Mouse (Mus musculus): Measurements from ENCODE around the gene Hist1h1e. TPM values are rescaled to one million over a fixed set of nuclear protein-coding genes. Genes with fewer than 3 reads are reported as not detected.

Gene Hist1h1e
- polyA plus RNA-seq (2021; fragmentation: Nextera tagmentation) = 9.9 and 12.4 TPM in 2 replicates
- long read RNA-seq, experiment 1, transcript Hist1h1e-201 (1 exons, 1,930 nt) = major isoform, 6 of 6 reads
- long read RNA-seq, experiment 1, partial matches to known transcripts = 0 of 6 reads
- long read RNA-seq, experiment 1, other reads (novel, unspliced or antisense) = 0 of 6 reads
- long read RNA-seq, experiment 2 = 0 reads

DNA sequence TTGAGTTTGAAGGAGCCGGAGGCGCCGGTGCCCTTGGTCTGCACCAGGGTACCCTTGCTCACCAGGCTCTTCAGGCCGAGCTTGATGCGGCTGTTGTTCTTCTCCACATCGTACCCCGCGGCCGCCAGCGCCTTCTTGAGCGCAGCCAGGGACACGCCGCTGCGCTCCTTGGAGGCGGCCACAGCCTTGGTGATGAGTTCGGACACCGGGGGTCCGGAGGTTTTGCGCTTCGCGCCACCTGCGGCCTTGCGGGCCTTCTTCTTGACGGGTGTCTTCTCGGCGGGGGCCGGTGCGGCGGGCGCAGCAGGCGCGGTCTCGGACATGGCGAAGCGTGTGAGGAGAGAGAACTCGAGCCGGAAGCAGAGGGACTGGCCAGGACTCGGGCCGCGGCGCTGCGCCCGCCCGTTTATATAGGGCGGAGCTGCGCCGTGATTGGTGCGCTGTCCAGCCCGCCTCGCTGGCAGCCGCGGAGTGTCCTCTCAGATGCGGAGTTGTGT lies at the start of gene Hist1h1e:
Gene Hist1h1e (minus strand): TSS at position 384 of the 497 bp plus-strand sequence.

DNA sequence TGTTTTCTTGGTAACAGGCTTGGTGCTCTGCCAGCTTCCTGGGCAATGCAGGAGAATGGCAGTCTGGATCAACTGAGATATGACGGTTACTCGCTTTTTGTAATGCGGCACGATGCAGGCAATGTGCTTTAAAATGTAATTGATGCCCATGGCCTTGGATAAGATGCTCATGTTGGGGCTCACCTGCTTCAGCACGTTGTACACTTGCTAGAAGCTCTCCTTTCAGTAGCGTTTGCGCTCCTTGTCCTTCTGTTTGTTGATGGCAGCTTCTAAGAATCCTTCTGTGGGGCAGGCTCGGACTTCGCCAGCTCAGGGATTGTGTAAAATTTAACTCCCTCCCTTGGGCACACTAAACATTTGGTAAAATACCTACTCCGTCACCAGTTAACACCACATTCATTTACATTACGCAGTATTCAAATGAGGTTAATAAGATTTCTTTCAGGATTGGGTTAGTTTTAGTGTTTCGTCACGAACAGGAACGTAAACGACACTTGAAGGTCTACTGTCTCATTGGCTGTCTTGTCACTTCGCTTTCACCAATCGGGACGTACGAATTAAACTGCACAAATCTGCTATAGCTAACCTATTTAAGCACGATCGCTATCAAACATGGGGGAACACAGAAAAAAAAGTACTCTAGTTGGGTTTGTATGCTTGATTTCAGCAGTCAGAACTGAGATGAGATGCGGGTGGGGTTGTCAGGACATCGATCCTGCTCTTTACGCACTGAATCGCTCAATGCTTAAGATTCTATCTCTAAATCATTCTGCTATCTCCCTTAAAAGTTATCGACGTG lies 1.4 kb downstream of the Hist1h1e start, which contains the start of gene Hist1h2be:
Gene Hist1h2be (minus strand): TSS at position 392 of the 799 bp plus-strand sequence.

DNA sequence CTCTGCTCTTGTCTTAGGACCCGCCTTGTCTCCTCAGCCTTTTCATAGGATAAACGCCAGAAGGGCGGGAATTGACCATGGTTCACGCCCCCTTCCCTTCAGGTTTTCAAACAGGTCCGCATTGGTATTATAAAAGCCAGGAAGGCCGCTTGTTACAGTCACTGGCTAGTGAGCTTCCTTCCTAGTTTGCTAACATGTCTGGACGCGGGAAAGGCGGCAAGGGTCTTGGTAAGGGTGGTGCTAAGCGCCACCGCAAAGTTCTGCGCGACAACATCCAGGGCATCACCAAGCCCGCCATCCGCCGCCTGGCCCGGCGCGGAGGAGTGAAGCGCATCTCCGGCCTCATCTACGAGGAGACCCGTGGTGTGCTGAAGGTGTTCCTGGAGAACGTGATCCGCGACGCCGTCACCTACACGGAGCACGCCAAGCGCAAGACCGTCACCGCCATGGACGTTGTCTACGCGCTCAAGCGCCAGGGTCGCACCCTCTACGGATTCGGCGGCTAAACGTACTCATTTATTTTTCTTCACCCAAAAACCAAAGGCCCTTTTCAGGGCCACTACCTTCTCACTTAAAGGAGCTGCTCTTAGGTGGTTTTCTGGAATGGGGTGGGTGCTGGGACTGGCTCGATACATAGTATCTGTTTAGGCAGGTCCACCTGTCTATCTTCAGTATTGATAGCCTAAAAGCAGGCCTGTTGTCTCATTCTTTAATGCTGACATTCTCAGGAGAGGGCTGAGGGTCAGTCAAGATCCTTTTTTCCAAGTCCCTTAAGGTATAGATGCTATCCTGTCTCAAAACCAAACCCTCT lies 40.7 kb downstream of the Hist1h1e start, which contains the start of gene Hist1h4d:
Gene Hist1h4d (plus strand): TSS at position 191 of the 811 bp plus-strand sequence.

DNA sequence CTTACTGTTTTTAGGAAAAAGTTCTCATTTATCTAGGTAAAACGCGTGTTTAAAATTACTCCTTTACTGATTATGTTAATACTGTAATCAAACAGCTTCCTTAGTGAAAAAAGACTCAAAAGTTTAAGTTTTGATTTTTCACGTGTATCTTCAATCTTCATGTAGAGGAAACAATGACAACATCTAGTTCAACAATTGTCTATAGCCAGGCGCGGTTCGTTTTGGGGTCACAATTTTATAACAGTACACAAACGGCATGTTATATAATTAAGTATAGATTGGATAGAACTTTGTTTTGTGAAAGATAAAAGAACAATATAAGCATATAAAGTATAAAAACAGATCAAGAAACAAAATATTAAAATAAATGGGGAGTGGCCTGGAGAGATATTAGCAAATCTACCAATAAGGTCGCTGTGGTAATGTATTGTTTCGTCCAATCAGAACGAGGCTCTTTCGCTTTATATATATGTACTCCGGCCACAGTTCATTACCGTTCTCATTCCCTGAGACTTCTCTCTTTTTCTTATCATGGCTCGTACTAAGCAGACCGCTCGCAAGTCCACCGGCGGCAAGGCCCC lies 47.0 kb downstream of the Hist1h1e start, which contains the start of gene Hist1h3d:
Gene Hist1h3d (plus strand): TSS at position 493 of the 581 bp plus-strand sequence.

DNA sequence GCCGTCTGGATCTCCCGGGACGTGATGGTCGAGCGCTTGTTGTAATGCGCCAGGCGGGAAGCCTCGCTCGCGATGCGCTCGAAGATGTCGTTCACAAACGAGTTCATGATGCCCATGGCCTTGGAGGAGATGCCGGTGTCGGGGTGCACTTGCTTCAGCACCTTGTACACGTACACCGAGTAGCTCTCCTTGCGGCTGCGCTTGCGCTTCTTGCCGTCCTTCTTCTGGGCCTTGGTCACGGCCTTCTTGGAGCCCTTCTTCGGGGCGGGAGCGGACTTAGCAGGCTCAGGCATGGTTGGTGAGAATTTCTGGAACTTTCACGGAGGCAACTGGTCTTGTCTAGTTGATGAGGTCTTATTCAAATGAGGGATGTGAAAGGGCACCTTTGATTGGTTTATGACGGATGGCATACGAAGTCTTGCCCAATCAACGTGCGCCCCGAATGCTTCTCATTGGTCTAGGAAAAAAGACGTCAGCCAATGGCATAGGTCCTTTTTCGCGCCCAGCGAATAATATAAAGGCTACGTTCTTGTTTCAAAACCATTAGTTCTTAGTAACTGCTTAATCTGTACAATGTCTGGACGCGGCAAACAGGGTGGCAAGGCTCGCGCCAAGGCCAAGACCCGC lies 48.3 kb downstream of the Hist1h1e start, which contains the start of the genes Hist1h2bf and Hist1h2ad:
Gene Hist1h2bf (minus strand): TSS at position 299 of the 627 bp plus-strand sequence.
Gene Hist1h2ad (plus strand): TSS at position 484 of the 627 bp plus-strand sequence.

DNA sequence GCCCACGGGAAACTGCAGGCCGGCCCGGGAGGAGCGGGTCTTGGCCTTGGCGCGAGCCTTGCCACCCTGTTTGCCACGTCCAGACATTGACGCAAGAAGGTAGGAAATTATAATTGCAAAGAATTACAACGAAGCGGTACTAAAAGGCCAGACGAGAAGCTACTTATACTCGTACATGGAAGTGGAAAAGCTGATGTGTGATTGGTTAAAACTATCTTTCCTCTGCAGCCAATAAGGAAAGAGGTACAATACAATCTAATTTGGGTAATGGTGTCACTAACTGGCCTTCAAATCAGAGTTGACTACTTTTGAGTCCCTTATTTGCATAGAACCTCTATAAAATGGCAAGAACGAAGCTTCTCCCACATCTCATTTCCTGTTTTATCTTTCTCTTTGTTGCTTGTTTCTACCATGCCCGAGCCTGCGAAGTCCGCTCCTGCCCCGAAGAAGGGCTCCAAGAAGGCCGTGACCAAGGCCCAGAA lies 51.3 kb downstream of the Hist1h1e start, which contains the start of the genes Hist1h2ae and Hist1h2bg:
Gene Hist1h2ae (minus strand): TSS at position 199 of the 482 bp plus-strand sequence.
Gene Hist1h2bg (plus strand): TSS at position 375 of the 482 bp plus-strand sequence.

Small RNAs within 50 kb of the gene (microRNA-seq; reads per million reads assigned to microRNA genes)
- gene Gm44359 (not detected), gene Gm44394 (not detected)

Other genes with a start within 250 kb of the Hist1h1e start
- 7.2 and 7.9 TPM in 2 replicates for gene Abt1, start 198.7 kb downstream of the Hist1h1e start, polyA plus RNA-seq (2021; fragmentation: Nextera tagmentation)
- not detected in 2 replicates for gene Btn1a1, start 156.7 kb downstream of the Hist1h1e start, polyA plus RNA-seq (2021; fragmentation: Nextera tagmentation)
- gene Btn2a2, start 133.7 kb downstream of the Hist1h1e start, polyA plus RNA-seq (2021; fragmentation: Nextera tagmentation) = 0.26 and 0.46 TPM in 2 replicates
- gene Hist1h4h, start 91.5 kb downstream of the Hist1h1e start, polyA plus RNA-seq (2021; fragmentation: Nextera tagmentation) = 62.0 and 135 TPM in 2 replicates
- not detected in 2 replicates for gene Hist1h2af, start 88.7 kb downstream of the Hist1h1e start, polyA plus RNA-seq (2021; fragmentation: Nextera tagmentation)
- gene Hist1h3g, start 87.1 kb downstream of the Hist1h1e start, polyA plus RNA-seq (2021; fragmentation: Nextera tagmentation) = 1.3 TPM in 1 of 2 replicates, not detected in the other
- 0.20 and 0.25 TPM in 2 replicates for gene Hist1h2bh, start 79.2 kb downstream of the Hist1h1e start, polyA plus RNA-seq (2021; fragmentation: Nextera tagmentation)
- gene Hist1h3f, start 78.5 kb downstream of the Hist1h1e start, polyA plus RNA-seq (2021; fragmentation: Nextera tagmentation) = 0.14 TPM in 1 of 2 replicates, not detected in the other
- not detected in 2 replicates for gene Hist1h4f, start 70.9 kb downstream of the Hist1h1e start, polyA plus RNA-seq (2021; fragmentation: Nextera tagmentation)
- gene Hist1h1d, start 69.3 kb downstream of the Hist1h1e start, polyA plus RNA-seq (2021; fragmentation: Nextera tagmentation) = 0.03 and 0.10 TPM in 2 replicates
- gene Hist1h3e, start 60.2 kb downstream of the Hist1h1e start, polyA plus RNA-seq (2021; fragmentation: Nextera tagmentation) = 1.1 and 1.8 TPM in 2 replicates
- gene Hist1h2ae, start 51.3 kb downstream of the Hist1h1e start, polyA plus RNA-seq (2021; fragmentation: Nextera tagmentation) = 8.0 and 8.1 TPM in 2 replicates
- 3.4 and 4.7 TPM in 2 replicates for gene Hist1h2bg, start 51.2 kb downstream of the Hist1h1e start, polyA plus RNA-seq (2021; fragmentation: Nextera tagmentation)
- 1.1 TPM in 1 of 2 replicates, not detected in the other for gene Hist1h2bf, start 48.4 kb downstream of the Hist1h1e start, polyA plus RNA-seq (2021; fragmentation: Nextera tagmentation)
- not detected in 2 replicates for gene Hist1h2ad, start 48.2 kb downstream of the Hist1h1e start, polyA plus RNA-seq (2021; fragmentation: Nextera tagmentation)
- gene Hist1h3d, start 46.8 kb downstream of the Hist1h1e start, polyA plus RNA-seq (2021; fragmentation: Nextera tagmentation) = 0.60 and 0.88 TPM in 2 replicates
- gene Hist1h4d, start 41.0 kb downstream of the Hist1h1e start, polyA plus RNA-seq (2021; fragmentation: Nextera tagmentation) = 7.7 and 14.9 TPM in 2 replicates
- 4.3 and 6.3 TPM in 2 replicates for gene Hist1h2be, start 1.4 kb downstream of the Hist1h1e start, polyA plus RNA-seq (2021; fragmentation: Nextera tagmentation)
- gene Hist1h2ac, start 61.4 kb upstream of the Hist1h1e start, polyA plus RNA-seq (2021; fragmentation: Nextera tagmentation) = 2.2 and 4.2 TPM in 2 replicates
- 125 and 195 TPM in 2 replicates for gene Hist1h2bc, start 61.6 kb upstream of the Hist1h1e start, polyA plus RNA-seq (2021; fragmentation: Nextera tagmentation)
- gene Hist1h1t, start 73.3 kb upstream of the Hist1h1e start, polyA plus RNA-seq (2021; fragmentation: Nextera tagmentation) = not detected in 2 replicates
- gene Hist1h4c, start 75.9 kb upstream of the Hist1h1e start, polyA plus RNA-seq (2021; fragmentation: Nextera tagmentation) = 3.0 and 6.5 TPM in 2 replicates
- 6.8 and 7.3 TPM in 2 replicates for gene Hfe, start 88.3 kb upstream of the Hist1h1e start, polyA plus RNA-seq (2021; fragmentation: Nextera tagmentation)
- 8.2 and 11.8 TPM in 2 replicates for gene Hist1h1c, start 116.2 kb upstream of the Hist1h1e start, polyA plus RNA-seq (2021; fragmentation: Nextera tagmentation)
- gene Hist1h3c, start 123.0 kb upstream of the Hist1h1e start, polyA plus RNA-seq (2021; fragmentation: Nextera tagmentation) = 0.43 and 0.45 TPM in 2 replicates
- 0.92 TPM in 1 of 2 replicates, not detected in the other for gene Hist1h2bb, start 124.2 kb upstream of the Hist1h1e start, polyA plus RNA-seq (2021; fragmentation: Nextera tagmentation)
- 3.4 and 5.1 TPM in 2 replicates for gene Hist1h2ab, start 128.6 kb upstream of the Hist1h1e start, polyA plus RNA-seq (2021; fragmentation: Nextera tagmentation)
- gene Hist1h3b, start 129.7 kb upstream of the Hist1h1e start, polyA plus RNA-seq (2021; fragmentation: Nextera tagmentation) = 0.31 TPM in 1 of 2 replicates, not detected in the other
- not detected in 2 replicates for gene Hist1h4b, start 134.5 kb upstream of the Hist1h1e start, polyA plus RNA-seq (2021; fragmentation: Nextera tagmentation)
- 0.34 TPM in 1 of 2 replicates, not detected in the other for gene Hist1h4a, start 138.7 kb upstream of the Hist1h1e start, polyA plus RNA-seq (2021; fragmentation: Nextera tagmentation)
- gene Hist1h3a, start 139.8 kb upstream of the Hist1h1e start, polyA plus RNA-seq (2021; fragmentation: Nextera tagmentation) = not detected in 2 replicates
- gene Hist1h1a, start 141.1 kb upstream of the Hist1h1e start, polyA plus RNA-seq (2021; fragmentation: Nextera tagmentation) = 0.20 TPM in 1 of 2 replicates, not detected in the other
- not detected in 2 replicates for gene Trim38, start 147.4 kb upstream of the Hist1h1e start, polyA plus RNA-seq (2021; fragmentation: Nextera tagmentation)
- gene Slc17a2, start 184.4 kb upstream of the Hist1h1e start, polyA plus RNA-seq (2021; fragmentation: Nextera tagmentation) = not detected in 2 replicates
- gene Slc17a3, start 216.9 kb upstream of the Hist1h1e start, polyA plus RNA-seq (2021; fragmentation: Nextera tagmentation) = not detected in 2 replicates
- not detected in 2 replicates for gene Slc17a1, start 245.2 kb upstream of the Hist1h1e start, polyA plus RNA-seq (2021; fragmentation: Nextera tagmentation)